Mouse (Mus musculus): ENCODE results near the gene Chd3. TPM values are rescaled to one million over a fixed set of nuclear protein-coding genes. Genes with fewer than 3 reads are reported as not detected.
A peak's percentile ranks its signal among the peaks of the same experiment; 100 is the strongest.

Chd3 gene
- polyA plus RNA-seq, 1 experiment: 14.5 TPM

- H3K9me3 ChIP-seq: no peaks in the 10 kb centered on the region
- peaks cover 47% of the 10 kb centered on the region for H3K4me1 ChIP-seq
- no peaks in the 10 kb centered on the region for H3K36me3 ChIP-seq (replicated peaks; ENCODE audit: low read length)
- no peak for TF ChIP-seq FLI1 (IDR thresholded peaks at IDR 0.05; ENCODE audit: low read length)
- TF ChIP-seq GATA1 (IDR thresholded peaks at IDR 0.05; ENCODE audit: borderline replicate concordance, low read length): no peak
- peaks cover 48% of the 10 kb centered on the region for H3K27me3 ChIP-seq (replicated peaks)
- no peak overlapping the region for H3K4me3 ChIP-seq (replicated peaks)
Measured at GRCm38 (mm10) chr11:69373223-69373965, 4.2 kb upstream of the Chd3 start.

- Histone ChIP-seq H3K36me3 (replicated peaks; ENCODE audit: low read length) (no peaks in the 10 kb centered on the region), H3K27me3 (replicated peaks) (peaks cover 55% of the 10 kb centered on the region), H3K4me3 (replicated peaks) (no peak overlapping the region), H3K4me1 (peaks cover 52% of the 10 kb centered on the region), H3K9me3 (no peaks in the 10 kb centered on the region)
- TF ChIP-seq GATA1 (IDR thresholded peaks at IDR 0.05; ENCODE audit: borderline replicate concordance, low read length) (no peak), FLI1 (IDR thresholded peaks at IDR 0.05; ENCODE audit: low read length) (no peak)
Measured at GRCm38 (mm10) chr11:69372780-69373170, 3.6 kb upstream of the Chd3 start.

GRCm38 (mm10) chr11:69372056-69372779 lies 3.0 kb upstream of the Chd3 start:
- Histone ChIP-seq H3K27me3 (replicated peaks) (peaks cover 60% of the 10 kb centered on the region), H3K9me3 (no peaks in the 10 kb centered on the region), H3K4me1 (peaks cover 54% of the 10 kb centered on the region), H3K4me3 (replicated peaks) (no peak overlapping the region), H3K36me3 (replicated peaks; ENCODE audit: low read length) (no peaks in the 10 kb centered on the region)
- TF ChIP-seq FLI1 (IDR thresholded peaks at IDR 0.05; ENCODE audit: low read length) (no peak), GATA1 (IDR thresholded peaks at IDR 0.05; ENCODE audit: borderline replicate concordance, low read length) (no peak)

- TF ChIP-seq FLI1 (IDR thresholded peaks at IDR 0.05; ENCODE audit: low read length): no peak
- TF ChIP-seq GATA1 (IDR thresholded peaks at IDR 0.05; ENCODE audit: borderline replicate concordance, low read length): no peak
- Histone ChIP-seq H3K9me3 (no peaks in the 10 kb centered on the region), H3K36me3 (replicated peaks; ENCODE audit: low read length) (no peaks in the 10 kb centered on the region), H3K27me3 (replicated peaks) (peaks cover 65% of the 10 kb centered on the region), H3K4me1 (peaks cover 57% of the 10 kb centered on the region), H3K4me3 (replicated peaks) (peak overlapping the region; percentile 1)
Measured at GRCm38 (mm10) chr11:69371601-69372000, 2.4 kb upstream of the Chd3 start.

- Histone ChIP-seq H3K4me1 (peaks cover 57% of the 10 kb centered on the region), H3K36me3 (replicated peaks; ENCODE audit: low read length) (no peaks in the 10 kb centered on the region), H3K9me3 (no peaks in the 10 kb centered on the region), H3K4me3 (replicated peaks) (no peak overlapping the region), H3K27me3 (replicated peaks) (peaks cover 72% of the 10 kb centered on the region)
- TF ChIP-seq FLI1 (IDR thresholded peaks at IDR 0.05; ENCODE audit: low read length) (no peak), GATA1 (IDR thresholded peaks at IDR 0.05; ENCODE audit: borderline replicate concordance, low read length) (no peak)
Measured at GRCm38 (mm10) chr11:69370817-69371215, 1.6 kb upstream of the Chd3 start.

GRCm38 (mm10) chr11:69369990-69370816 lies 997 bp upstream of the Chd3 start:
- Histone ChIP-seq H3K27me3 (replicated peaks) (peaks cover 78% of the 10 kb centered on the region), H3K4me3 (replicated peaks) (no peak overlapping the region), H3K9me3 (no peaks in the 10 kb centered on the region), H3K36me3 (replicated peaks; ENCODE audit: low read length) (no peaks in the 10 kb centered on the region), H3K4me1 (peaks cover 60% of the 10 kb centered on the region)
- TF ChIP-seq FLI1 (IDR thresholded peaks at IDR 0.05; ENCODE audit: low read length) (no peak), GATA1 (IDR thresholded peaks at IDR 0.05; ENCODE audit: borderline replicate concordance, low read length) (no peak)

- H3K27me3 ChIP-seq (replicated peaks): peaks cover 85% of the 10 kb centered on the region
- no peaks in the 10 kb centered on the region for H3K36me3 ChIP-seq (replicated peaks; ENCODE audit: low read length)
- H3K9me3 ChIP-seq: no peaks in the 10 kb centered on the region
- no peak for TF ChIP-seq GATA1 (IDR thresholded peaks at IDR 0.05; ENCODE audit: borderline replicate concordance, low read length)
- no peak for TF ChIP-seq FLI1 (IDR thresholded peaks at IDR 0.05; ENCODE audit: low read length)
- peaks cover 64% of the 10 kb centered on the region for H3K4me1 ChIP-seq
- H3K4me3 ChIP-seq (replicated peaks): peak overlapping the region; percentile 93
Measured at GRCm38 (mm10) chr11:69368356-69369214, 621 bp downstream of the Chd3 start.

GRCm38 (mm10) chr11:69367616-69368355 lies 1.4 kb downstream of the Chd3 start:
- Histone ChIP-seq H3K9me3 (0 out of 2 replicates have a peak, but pooled peaks cover 1% of the 10 kb centered on the region), H3K4me3 (replicated peaks) (peak overlapping the region; percentile 93), H3K27me3 (replicated peaks) (peaks cover 82% of the 10 kb centered on the region), H3K36me3 (replicated peaks; ENCODE audit: low read length) (no peaks in the 10 kb centered on the region), H3K4me1 (peaks cover 56% of the 10 kb centered on the region)
- TF ChIP-seq GATA1 (IDR thresholded peaks at IDR 0.05; ENCODE audit: borderline replicate concordance, low read length) (no peak), FLI1 (IDR thresholded peaks at IDR 0.05; ENCODE audit: low read length) (no peak)
